Mouse (Mus musculus) B cell, adult 2 months (primary cell): Measurements from ENCODE around the gene Larp6.

ENCODE experiments used
- DNase-seq, 2 experiments: peaks; one replicate each; pipeline ENCODE4 v3.0.0; 2022

Gene Larp6

GRCm38 (mm10) chr9:60715828-60716227 lies 3.0 kb downstream of the Larp6 start:
- no peak for DNase-seq

GRCm38 (mm10) chr9:60718284-60718683 lies 5.5 kb downstream of the Larp6 start:
- DNase-seq = peak; percentile 61 to 63

GRCm38 (mm10) chr9:60719687-60720086 lies 6.9 kb downstream of the Larp6 start:
- DNase-seq = no peak

- no peak for DNase-seq
These were observed 12.2 kb downstream of the Larp6 start for GRCm38 (mm10) chr9:60724968-60725367.

DNA sequence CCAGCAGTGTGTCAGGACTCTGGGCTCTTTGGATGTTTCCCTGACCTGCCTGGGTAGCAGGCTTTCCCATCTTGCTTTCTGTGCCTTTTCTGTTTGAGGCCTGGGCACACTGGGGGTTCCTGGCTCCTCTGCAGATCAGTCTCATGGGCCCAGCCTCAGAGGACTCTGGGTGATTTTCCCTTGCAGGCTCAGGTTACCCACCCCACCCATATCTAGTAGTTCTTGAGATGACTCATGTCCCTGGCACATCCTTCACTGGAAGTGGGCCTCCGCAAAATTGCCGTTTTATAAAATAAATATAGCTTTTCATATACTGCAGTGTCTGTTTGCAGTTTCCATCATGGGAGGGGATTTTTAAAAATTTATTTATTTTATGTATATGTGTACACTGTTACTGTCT lies 21.5 kb downstream of the Larp6 start:
- DNase-seq = no peak

GRCm38 (mm10) chr9:60739126-60739525 lies 26.3 kb downstream of the Larp6 start:
- no peak for DNase-seq

GRCm38 (mm10) chr9:60741436-60741835 lies 28.6 kb downstream of the Larp6 start:
- DNase-seq = no peak

DNA sequence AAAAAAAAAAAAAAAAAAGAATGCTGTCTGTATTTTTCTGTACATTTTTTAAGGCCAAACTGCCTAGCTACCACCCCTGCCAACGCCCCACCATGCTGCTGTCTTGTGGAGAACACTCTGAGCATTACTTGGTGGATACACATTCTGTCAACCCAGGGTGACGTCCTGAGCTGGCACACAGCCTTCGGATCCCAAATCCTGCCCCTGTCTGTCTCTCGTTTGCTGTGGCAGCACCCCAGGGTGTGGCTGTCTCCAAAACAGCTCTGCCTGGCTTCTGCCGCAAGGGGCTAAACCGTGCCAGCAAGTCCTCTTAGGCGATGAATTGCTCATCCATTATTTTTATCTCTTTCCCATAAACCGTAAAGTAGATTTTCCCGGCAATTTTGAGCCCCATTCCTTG lies 29.7 kb downstream of the Larp6 start:
- DNase-seq = no peak

GRCm38 (mm10) chr9:60743180-60743900 lies 30.6 kb downstream of the Larp6 start:
- DNase-seq = no peak

GRCm38 (mm10) chr9:60744171-60744969 lies 31.6 kb downstream of the Larp6 start:
- DNase-seq = peak; percentile 49 to 50

DNA sequence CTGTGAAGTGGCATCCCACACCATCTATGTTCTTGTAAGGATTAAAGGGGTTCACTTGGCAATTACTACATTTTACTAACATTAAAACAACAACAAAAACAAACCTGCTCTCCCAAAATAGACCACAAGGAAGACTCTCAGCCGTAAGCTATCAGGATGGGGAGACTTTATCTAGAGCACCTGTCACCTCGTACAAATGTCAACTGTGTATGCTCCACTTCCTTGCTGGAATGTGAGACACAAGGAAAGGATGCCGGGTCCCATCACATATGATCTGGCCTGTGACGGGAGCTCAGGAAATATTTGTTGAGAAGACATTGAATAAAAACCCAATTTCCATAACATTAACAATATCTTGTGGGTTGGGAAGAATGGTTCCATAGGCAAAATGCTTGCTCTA lies 32.2 kb downstream of the Larp6 start:
- DNase-seq = no peak

DNA sequence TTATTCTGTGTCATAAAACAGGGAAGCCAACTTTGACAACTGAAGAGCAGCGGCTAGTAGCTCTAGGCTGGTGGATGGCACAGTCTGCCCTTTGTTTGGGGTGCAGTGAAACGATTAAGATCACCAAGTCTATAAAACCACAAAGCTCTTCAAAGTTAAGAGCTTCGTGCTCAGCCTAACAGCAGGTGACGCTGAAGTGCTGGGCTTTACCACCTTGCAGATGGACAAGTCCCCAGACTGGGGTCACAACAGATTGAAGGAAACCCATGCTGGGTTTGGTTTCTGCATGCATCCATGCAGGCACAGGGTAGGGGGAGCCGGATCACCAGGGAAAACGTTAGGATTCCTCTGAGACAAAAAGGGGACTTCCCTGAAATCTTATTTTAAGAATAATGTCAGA lies 33.8 kb downstream of the Larp6 start:
- DNase-seq = no peak

- no peak for DNase-seq
These were observed 34.9 kb downstream of the Larp6 start for GRCm38 (mm10) chr9:60747672-60748071.

GRCm38 (mm10) chr9:60748191-60748590 lies 35.4 kb downstream of the Larp6 start:
- DNase-seq = no peak

- peak; percentile 15 to 22 for DNase-seq
These were observed 36.3 kb downstream of the Larp6 start for GRCm38 (mm10) chr9:60749105-60749504.

- no peak for DNase-seq
These were observed 38.3 kb downstream of the Larp6 start for GRCm38 (mm10) chr9:60751098-60751497.

DNA sequence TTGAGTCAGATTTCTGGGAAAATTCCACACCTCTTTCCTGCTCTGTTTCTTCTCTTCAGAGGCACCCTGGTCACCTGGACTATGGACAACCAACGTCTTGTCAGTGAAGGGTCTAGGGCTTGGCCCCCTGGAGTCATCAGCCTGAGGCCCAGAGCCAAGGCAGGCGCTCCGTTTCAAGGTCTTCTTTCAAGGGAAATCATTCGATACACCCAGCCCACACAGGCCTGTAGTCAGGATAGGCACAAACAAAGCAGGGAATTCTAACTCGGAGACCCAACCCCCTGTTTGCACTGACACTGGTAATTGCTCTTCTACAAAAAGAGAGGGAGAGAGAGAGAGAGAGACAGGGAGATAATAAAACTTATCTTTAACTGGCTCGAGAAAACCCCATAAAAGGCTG lies 39.2 kb downstream of the Larp6 start:
- DNase-seq = no peak

DNA sequence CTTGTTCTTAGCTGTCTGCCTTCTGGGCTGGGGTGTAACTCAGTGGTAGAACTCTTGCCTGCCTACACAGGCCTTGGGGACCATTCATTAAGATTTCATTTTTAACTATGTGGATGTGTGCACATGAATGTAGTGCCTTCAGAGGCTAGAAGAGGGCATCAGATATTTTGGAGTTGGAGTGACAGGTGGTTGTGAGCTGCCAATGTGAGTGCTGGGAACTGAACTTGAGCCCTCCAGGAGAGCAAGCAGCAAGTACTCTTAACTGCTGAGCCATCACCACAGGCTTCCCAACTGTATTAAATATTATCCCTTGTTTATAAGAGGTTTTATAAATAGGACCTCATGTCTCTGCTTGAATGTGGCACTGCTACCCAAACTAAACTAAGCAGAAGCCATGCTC lies 39.8 kb downstream of the Larp6 start:
- DNase-seq = no peak

DNA sequence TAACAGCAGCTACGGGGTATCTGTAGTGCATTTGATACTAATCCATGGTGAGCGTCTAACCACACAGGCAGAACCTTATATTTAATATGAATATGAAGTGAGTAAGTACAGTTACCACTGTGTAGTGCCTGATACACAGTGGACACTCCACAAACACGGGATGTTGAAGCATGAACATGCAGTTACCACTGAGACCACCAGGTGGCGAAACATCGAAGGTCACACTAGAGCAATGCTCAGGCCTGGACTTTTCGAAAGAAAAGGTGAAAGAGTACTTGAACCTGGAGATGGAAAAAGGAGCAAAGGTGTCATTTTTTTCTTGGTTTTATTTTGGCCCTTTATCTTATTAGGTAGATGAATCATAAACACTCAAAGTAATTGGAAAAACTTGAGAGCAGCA lies 43.5 kb downstream of the Larp6 start:
- peak; percentile 75 to 77 for DNase-seq

GRCm38 (mm10) chr9:60756866-60757740 lies 44.3 kb downstream of the Larp6 start:
- no peak for DNase-seq

- DNase-seq = no peak
These were observed 45.0 kb downstream of the Larp6 start for GRCm38 (mm10) chr9:60757817-60758216.

DNA sequence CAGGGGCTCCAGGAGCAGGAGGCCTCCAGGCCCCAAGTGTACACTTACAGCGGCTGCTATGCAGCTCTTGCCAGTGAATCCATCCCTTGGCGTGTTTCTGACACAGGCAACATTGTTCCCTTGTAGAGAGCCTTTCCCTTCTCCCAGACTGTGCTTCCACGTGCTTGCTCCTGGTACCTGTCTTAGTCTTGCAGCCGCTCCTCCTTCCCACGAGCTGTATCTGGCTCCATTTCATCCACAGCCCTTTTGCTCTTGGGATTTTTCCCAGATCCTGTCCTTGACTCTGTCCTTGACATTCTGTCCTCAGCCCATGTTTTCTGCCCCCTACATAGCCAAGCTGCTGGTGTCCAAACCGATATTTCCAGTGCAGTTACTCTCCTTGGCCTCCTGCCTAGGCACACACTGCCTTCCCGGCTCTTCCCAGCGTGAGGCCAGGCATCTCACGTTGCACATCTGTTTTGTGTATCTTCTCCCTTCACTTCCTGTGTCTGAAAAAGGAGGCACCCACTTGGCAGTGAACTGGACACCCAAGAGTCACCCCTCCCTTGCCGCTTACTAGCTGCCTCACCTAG lies 46.7 kb downstream of the Larp6 start:
- no peak for DNase-seq

DNA sequence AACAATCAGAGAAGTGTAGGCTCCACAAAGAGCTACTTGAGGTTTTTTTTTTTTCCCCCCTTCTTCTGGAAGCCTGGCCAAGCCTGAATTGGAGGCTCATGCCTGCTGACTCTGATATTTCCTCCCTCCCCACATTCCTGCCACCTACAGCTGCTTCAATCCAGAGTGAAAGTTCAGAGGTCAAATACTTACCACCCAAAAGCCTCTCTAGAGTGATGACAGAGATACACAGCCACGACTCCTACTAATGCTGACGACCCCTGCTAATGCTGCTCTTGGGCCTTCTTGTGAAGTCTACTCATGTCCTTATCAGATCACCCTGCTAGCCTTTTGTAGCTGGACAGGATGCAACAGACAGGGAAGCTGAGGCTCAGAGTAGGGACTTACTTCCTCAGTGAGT lies 52.4 kb downstream of the Larp6 start:
- DNase-seq = no peak
